Mouse (Mus musculus): ENCODE measurements around the gene Tenm2.

Tenm2 gene

DNA sequence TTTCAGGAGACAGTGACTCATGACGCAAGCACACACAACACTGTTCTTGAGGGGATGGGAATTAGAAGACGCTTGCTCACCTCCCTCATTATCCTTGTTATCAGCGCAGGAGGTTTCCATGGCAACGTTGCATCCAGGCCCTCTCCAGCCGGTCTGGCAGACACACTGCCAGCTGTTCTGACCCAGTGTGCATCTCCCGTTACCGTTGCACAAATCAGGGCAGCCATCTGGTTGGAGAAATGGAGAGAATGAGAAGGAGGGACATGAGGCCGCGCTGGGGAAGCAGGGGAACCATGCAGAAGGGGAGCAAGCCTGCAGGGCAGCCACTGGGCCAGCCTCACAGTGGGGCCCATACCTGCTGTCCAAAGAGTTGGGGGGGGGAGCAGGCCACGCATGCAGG lies 1129.1 kb downstream of the Tenm2 start:
- no peak for DNase-seq

DNA sequence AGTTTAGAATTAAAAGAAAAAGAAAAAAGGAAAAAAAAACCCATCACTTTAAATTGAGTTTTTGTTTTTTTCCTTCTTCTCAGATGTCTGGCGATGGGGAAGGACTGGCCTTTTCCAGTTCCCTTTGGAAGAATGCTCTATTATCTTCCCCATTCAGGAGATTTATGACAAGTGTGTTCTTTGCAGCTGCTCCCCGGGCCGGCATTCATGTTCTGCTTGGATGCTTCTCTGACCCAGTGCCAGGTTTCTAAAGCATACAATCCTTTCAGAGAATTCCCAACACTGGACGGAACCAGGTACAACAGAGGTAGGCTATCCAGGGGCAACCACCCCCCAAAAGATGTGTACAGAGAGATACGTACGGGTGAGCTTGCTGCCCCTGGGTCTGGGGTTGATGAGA lies 1132.2 kb downstream of the Tenm2 start:
- DNase-seq, result no peak

DNA sequence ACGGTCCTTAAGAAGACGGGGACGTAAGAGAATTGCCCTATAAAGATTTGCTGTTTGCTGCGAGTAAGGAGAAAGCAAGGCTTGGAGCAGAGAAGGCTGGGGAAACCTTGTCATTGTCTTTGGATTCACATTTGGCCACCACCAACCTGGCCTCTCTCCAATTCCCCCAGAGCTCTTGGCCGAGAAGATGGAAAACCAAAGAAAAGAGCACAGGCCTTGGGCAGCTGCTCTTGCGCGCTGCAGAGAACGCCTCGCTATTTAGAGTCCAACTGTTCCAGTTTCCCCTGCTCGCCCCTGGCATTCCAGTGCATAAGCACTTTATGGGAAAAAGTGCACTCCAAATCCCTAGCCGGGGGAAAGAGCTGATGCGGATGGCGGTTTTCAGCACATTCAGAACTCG lies 1139.5 kb downstream of the Tenm2 start:
- DNase-seq, result no peak

DNA sequence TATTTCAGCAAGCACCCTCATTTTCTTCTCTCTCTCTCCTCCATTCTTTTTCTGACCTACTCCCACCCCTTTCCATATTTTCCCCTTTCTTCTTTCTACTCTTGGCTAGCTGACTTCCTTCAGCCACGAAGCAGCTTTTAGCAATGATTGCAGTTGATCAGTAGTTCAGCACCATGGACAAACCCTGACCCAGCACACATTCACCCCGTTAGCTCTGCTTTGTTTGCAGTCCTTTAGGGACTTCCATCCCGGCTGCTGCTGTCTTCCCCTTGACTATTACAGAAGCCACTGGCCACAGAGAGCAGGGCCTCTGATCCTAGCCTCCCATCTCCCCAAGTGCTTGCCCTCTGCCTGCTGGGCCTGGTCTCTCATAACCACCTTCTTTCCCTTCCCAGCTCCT lies 1145.6 kb downstream of the Tenm2 start:
- DNase-seq, result no peak

DNA sequence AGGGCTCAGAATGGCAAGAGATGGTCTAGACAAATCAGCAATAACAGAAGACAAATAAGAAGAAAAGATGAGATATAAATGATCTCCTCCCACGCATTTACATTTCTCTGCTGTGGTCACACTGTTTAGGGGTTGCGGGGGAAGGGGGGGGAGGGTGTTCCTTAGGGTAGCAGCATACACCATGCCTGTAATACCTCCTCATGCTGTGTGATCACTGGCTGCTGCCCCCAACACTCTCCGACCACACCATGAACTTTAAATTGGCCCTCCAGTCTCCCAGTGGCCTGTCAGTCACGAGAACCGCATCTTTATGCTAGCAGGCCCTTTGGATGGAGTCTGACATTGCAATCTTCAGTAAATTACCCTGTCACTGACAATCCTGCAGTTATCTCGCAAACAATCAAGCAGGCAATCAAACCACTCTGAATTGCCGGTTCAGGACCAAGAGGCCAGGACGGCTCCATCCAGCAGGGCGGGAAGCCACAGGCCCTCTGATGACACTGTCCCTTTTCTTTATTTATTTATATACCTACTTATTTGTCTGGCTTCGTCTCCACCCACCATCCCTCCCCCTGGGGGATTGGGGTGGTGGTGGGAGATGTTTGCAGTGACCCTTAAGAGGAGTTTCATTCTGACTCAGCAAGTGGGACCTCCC lies 1154.2 kb downstream of the Tenm2 start:
- DNase-seq, result no peak

DNA sequence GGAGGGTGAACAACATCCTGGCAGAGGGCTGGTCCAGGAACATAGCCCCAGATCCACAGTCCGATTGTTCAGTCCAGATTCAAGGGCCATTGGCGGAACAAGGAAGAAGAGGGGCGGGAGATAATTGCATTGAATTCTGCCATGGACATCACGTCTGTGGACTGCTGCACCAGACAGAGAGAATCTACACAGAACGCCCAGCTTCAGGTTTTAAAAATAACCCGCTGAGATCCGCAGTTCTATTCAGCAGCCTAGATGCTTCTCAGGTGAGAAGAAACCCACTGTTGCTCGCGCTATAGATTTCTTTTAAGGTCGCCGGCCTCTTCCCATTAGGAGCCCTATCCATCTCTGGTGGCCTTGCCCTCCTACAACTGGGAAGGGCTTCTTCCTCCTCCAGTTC lies 1155.0 kb downstream of the Tenm2 start:
- no peak for DNase-seq

DNA sequence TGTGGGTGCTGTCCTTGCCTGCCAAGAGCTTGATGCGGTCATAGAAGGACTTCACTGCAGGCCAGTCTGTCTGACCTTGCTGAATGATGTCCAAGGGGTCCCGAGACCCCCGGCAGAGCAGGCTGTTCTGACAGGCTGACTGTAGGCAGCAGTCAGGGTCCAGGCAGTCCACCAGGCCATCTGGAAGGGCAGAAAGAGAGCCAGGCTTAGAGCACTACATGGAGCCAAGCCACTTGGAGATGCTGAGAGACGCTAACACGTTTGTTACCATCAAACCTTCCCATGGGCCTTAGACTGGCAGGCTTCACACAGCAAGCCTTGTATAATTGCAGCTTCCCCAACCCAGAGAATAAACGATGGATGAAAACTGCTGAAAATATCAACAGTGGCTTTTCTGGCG lies 1157.4 kb downstream of the Tenm2 start:
- no peak for DNase-seq

DNA sequence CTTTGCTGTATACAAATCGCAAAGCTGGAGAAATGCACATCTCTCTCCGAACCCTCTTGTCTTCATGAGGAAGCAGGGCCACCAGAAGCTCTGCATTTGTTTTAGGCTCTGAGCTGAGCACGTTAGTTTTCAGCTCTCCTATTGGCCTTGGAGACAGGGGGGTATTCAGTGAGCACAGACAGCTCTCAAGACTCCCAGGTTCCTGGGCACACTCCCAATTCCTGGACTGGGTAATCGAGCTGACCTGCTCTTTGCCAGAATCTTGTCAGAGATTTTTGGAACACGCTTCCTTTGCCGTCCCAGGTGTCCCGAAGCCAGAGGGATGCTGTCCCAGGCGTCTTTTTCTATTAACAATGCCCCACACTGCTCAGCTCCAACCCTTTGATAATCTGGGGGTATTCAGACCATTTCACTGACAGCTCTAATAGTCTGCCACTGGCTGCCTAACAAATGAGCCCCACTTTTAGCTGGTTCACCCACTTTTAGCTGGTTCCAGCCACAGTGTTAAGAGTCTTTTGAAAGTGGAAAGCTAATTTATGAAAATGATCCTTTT lies 1161.7 kb downstream of the Tenm2 start:
- no peak for DNase-seq

DNA sequence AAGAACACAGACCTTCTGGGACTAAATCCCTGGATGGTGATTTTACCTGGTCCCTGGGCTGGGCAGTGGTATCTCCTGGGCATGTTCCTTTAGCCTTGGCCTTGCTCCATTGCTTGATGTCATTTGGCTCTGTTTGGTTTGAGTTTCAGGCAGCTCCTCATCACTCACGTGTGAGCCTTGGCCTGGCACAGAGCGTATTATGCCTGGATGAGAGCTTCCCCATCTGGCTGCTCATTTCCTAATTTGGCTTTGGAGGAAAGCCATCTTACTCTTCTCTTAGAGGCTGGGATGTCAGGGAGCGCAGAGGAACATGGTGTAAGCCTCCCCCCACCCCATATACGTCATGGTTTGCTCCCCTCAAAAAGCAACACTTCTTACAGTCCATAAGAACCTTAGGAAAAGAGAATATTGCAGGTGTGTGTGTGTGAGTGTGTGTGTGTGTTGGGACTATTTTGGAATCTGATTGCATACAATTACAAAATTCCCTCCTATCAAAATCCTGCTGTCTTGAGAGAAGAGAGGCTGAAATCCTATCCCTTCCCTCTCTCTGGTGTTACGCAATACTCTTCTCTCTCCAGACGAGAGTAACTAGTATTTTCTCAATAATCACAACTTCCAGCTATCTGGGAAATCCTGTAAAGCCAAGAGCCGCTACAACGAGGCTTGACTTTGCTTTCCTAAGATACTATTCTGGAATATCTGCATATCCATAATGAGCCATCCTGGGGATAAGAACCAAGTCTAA lies 1162.5 kb downstream of the Tenm2 start:
- no peak for DNase-seq

DNA sequence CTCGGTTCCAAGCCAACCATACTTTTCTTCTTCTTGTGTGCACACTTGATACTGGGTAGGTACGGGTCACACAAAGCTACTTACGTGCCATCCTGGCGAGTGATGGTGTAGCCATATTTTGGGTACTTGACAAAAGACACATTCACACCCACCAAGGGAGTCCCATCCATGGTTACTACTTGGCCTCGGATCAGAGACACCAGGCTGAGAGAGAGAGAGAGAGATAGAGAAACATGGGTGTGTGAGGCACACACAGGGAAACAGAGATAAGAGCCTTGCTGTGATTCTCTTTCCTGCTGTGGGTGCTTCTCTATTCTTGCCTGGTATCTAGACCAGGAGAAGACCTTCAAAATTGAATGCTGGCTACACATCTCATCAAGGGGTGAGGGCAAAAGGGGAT lies 1163.1 kb downstream of the Tenm2 start:
- no peak for DNase-seq

DNA sequence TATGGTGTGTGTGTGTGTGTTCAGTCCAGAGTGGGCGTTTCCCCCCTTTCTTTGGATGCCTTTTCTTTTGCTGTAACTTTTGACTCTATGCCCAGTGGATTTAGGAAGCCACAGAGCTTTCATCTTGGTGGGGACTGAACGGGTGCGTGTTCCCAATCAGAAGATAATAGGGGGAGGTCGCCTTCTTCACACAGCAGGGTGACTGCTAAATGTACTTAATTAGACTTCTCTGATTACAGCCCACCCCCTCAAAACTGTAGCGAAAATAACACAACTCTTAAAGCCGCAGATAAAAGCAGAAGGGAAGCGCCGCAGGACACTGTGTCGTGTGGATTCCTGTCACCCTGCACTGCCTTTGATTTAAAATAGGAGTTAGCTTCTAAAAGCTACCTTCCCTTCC lies 1163.7 kb downstream of the Tenm2 start:
- DNase-seq, result no peak

DNA sequence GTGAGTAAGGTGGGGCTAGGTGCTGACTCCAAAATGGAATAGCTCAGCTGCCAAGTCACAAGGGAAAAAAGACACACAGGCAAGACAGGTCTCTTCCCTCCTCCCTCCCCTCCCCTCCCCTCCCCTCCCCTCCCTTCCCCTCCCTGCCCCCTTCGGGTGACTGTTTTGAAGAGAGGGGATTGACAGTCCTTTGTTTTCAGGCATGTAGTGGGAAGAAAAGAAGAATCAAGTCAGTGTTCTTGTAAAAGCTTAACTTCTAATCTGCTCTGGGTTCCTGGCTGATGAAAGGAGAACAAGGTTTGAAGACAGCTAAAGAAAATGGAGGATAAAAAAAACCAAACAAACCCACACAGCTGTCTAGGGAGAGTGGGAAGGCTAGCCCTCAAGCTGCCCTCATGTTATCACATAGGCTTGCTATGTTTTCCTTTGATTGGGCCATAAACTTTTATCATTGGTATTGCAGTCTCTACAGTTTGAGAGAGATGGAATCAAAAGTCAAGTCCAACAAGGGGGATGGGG lies 1176.4 kb downstream of the Tenm2 start:
- DNase-seq, result no peak

DNA sequence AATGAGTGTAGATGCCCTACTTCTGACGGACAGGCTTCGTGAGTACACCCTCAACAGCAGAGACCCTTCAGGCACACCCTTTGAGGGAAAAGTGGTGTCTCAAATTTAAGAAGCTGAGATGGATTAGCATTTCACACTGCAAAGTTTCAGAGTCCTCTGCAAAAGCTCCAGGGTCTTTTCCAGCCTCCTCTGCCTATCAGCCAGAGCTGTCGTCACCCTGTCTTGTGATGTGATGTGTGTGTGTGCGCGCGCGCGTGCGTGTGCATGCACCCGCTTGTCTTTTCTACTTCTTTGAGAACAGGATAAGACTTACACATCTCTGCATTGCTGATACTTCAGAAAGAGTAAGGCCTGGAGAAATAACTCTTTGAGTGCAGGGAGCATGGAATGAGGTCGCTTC lies 1179.2 kb downstream of the Tenm2 start:
- DNase-seq, result no peak

DNA sequence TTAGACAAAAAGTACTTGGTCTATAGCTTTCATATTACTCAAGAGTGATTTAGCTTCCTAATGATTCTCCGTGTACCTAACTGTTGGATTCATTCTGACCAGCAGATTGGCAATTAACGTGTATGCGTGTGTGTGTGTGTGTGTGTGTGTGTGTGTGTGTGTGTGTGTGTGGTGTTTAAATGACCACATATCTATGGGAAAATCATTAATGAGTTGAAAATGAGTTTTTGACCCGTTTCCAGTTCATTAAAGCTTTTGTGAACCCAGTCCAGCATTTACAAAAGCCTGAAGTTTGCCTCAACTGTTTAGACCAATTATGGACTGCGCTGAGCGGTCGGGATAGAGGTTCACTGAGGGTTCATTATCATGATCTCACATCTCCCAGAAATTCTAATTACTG lies 1181.4 kb downstream of the Tenm2 start:
- DNase-seq, result no peak

DNA sequence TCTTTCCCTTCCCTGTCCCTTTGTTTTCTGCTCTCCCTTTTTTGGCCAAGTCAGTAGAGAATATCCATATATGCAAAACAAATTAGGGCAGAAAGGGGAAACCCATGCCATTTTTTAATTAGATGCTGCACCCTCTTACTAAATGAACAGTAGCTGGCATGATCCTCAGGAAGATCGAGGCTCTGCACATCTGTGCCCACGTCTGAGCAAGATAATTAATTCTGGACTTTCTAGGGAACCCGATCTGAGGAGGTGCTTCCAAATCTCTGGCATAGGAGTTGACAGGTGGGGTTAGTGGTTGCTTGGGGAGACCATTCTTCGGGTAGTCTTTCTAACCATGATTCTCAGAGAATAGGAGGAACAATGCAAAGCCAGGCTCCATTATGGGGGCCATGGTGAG lies 1182.3 kb downstream of the Tenm2 start:
- no peak for DNase-seq

DNA sequence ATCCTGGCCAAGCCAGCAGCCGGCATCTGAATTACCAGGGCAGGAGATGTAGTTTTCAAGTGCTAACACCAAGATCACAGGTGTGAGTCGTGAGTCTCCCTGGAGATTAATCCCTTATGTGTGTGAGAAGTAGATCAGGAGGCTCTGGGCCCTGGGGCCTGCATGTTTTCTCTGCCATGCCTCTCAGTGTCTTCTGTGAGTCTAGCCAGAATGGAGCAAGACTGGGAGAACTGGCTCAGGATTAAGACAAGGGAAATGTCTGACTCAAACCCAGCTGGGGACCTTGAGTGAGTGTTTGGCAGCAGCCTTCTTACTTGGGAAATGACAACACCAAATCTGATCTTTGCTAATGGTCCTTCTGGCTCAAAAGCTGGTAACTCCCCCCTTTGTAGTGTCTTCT lies 1183.2 kb downstream of the Tenm2 start:
- DNase-seq, result no peak

DNA sequence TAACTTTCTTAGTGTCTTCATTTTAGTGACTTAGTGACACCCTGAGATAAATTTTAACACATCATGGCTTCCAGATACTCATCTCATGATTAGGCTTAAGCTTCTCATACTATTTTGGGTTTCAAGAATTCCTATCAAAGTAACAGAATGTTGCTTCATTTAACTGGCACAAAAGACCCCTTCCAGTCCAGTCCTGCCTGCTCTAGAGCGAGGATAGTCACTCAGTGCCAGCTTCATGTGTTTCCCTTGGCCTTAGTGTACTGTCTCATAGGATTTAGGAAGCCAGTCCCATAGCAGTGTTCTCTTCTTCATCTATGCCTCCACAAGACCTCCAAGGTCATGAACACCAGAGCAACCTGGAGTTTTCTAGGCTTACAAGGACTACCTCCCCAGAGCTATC lies 1183.7 kb downstream of the Tenm2 start:
- DNase-seq, result no peak

DNA sequence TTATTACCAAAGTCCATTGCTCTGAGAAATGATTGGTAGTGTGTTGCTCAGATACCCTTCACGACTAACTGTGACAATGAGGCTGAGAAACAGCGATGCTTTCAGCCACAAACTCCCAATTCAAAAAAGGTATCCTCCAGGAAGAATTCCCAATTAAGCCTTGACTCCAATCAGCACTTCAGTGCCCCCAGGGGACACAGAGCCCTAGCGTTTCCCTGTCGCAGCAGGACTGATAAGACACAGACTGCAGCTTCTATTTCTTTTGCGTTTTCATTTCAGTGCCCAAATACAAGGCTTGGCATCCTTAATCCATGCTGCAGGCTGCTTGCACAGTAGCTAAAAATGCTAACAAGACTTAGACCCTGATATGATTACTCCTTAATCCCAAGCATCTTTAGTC lies 1186.2 kb downstream of the Tenm2 start:
- DNase-seq, result no peak

DNA sequence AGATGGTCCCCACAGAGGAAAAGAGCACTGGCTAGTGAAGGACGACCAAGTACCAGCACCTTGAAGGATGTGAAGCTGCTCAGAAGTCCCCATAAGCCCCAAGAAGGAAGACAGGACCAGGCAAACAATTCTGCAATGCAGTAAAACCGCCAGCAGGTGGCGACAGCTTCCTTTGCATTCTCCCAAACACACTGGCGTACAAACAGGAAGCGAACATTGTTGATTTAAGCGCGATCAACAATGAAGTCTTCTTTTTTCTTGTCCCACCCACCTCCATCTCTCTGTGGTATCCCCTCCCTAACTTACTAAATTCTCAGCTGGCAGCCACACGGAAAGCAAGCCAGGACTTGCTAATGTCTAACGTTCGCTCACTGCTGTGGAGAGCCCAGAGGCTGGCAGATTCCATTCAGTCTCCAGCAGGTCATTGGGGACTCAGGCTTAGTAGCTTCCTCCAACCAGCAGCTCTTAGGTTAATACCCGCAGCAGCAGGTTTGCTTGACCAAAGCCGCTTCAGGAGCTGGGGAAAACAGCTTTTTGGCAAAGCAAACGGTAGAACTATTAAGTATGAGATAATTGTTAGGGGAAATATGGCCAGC lies 1190.0 kb downstream of the Tenm2 start:
- peak; percentile 92 for DNase-seq

DNA sequence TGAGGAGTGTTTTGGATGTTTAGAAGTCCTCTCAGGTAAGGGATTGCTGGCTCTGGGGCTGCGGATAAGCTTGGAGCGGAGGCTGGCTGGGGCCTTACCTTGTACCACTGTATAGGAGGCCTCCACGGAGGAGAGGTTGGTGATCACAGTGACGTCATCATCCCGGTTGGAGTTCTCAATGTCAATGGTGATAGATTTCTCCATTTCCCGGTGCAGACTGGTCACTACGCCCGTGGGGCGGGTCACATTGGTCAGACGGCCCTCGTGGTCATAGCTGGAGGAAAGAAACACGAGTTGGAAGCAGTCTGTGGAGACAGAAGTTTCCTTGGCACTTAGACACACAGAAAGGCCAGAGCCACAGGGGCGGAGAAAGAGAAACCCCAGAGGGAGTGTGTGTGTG lies 1194.4 kb downstream of the Tenm2 start:
- DNase-seq, result peak; percentile 91

DNA sequence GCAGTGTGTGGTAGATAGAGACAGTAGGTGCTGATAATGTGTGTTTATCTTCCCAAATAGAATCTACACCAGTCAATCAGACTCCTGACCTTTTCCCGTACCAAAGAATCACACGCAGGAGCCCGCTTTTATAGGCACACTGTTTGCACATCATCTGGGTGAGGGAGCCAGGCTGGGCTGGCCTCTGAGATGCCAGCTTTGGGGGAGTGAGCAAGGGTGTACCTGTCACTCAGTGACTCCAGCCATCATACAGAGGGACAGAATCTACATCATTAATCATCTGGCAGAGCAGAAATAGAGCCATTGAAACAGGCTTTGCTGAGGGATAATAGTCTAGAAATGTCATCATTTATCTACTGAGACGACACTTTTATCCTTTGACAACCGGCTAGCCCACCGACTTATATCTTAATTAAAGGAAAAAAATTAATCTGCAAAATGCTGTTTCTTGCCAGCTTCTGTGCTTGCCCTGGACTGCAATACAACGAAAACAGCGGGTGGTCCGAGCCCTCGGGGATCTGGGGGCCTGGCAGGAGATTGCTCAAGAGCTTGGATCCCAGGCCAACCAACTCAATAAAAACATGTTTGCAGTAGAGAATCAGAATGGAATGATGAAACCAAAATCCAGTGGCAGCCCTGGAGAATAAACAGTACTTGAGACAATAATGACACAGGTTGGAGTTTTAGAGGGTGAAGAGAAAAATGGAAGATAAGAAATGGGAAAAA lies 1195.1 kb downstream of the Tenm2 start:
- peak; percentile 94 for DNase-seq

DNA sequence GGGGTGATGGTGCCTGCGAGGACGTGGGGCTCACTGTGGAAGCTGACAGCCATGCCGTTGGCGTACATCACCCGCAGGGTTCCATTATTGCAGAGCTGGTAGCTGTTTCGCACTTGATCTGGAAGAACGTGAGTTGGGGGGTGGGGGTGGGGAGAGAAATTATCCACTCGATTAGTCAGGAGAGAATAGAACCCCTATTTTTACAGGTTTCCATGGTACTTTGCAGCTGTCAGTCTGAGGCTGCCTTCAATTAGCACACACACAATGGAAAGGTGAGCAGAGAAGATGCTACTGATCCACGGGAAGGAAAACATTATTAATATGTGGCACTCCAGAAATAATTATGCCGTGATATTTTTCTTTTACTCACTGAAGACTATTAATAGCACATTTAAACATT lies 1195.9 kb downstream of the Tenm2 start:
- DNase-seq, result no peak

DNA sequence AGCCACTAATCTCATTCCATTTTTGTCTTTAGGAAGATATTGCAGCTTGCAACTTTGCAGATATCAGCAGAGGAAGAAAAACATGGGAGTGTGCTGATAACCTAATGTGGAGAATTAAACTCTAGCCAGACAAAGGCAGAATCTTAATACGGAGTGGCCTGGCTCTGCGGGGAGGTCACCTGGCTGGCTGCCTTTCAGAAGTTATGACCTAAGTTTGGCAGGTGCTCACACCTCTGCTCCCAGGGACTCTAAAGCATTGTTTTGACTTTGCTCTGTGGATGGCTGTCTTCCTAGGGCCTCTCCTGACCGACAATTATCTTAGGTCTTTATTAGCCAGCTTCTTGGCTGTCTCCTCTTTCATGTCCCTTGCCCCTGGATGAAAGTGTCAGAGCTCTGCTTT lies 1197.4 kb downstream of the Tenm2 start:
- DNase-seq, result peak; percentile 89
